Mouse (Mus musculus): Measurements from ENCODE around the gene Mrtfa. TPM values are rescaled to one million over a fixed set of nuclear protein-coding genes. Genes with fewer than 3 reads are reported as not detected.

The Mrtfa gene
- polyA plus RNA-seq, 1 experiment from 2014 or later = 14.7 TPM

GRCm38 (mm10) chr15:81219054-81219453 lies 28.5 kb upstream of the Mrtfa start:
- 64% methylated on average over 6 of the region's 6 CpGs for WGBS
- Histone ChIP-seq H3K27me3 (ENCODE audit: control insufficient read depth, insufficient read depth, low read length) (no peaks in the 10 kb centered on the region), H3K36me3 (ENCODE audit: control insufficient read depth, insufficient read depth, low read length) (no peaks in the 10 kb centered on the region), H3K27ac (replicated peaks in 1 of 2; ENCODE audit: control insufficient read depth in 1 of 2, insufficient read depth in 1 of 2, low read depth in 2 of 2, low read length in 2 of 2) (no peak overlapping the region), H3K4me3 (ENCODE audit: control insufficient read depth in 1 of 2, insufficient read depth in 1 of 2, low read depth in 1 of 2, low read length in 2 of 2) (no peak overlapping the region), H3K9ac (ENCODE audit: low read length) (no peak overlapping the region), H3K4me2 (ENCODE audit: low read length) (no peak overlapping the region), H3K4me1 (ENCODE audit: control insufficient read depth in 2 of 2, insufficient read depth in 2 of 2, low read length in 2 of 2) (no peaks in the 10 kb centered on the region), H3K9me3 (ENCODE audit: control insufficient read depth, low read length) (no peaks in the 10 kb centered on the region)
- ATAC-seq (ENCODE audit: insufficient number of reproducible peaks, insufficient read depth, low FRiP score, low read depth) = no peak

- no peaks in the 10 kb centered on the region for H3K36me3 ChIP-seq (ENCODE audit: control insufficient read depth, insufficient read depth, low read length)
Observed at GRCm38 (mm10) chr15:81216906-81217653, 26.5 kb upstream of the Mrtfa start.

GRCm38 (mm10) chr15:81212976-81213375 lies 22.4 kb upstream of the Mrtfa start:
- H3K27ac ChIP-seq (replicated peaks in 1 of 2; ENCODE audit: control insufficient read depth in 1 of 2, insufficient read depth in 1 of 2, low read depth in 2 of 2, low read length in 2 of 2) = no peak overlapping the region
- 68% methylated on average over 15 of the region's 15 CpGs for WGBS
- ATAC-seq (ENCODE audit: insufficient number of reproducible peaks, insufficient read depth, low FRiP score, low read depth) = no peak
- no peak overlapping the region for H3K9ac ChIP-seq (ENCODE audit: low read length)
- H3K9me3 ChIP-seq (ENCODE audit: control insufficient read depth, low read length) = no peaks in the 10 kb centered on the region
- no peaks in the 10 kb centered on the region for H3K36me3 ChIP-seq (ENCODE audit: control insufficient read depth, insufficient read depth, low read length)
- H3K4me2 ChIP-seq (ENCODE audit: low read length) = no peak overlapping the region
- H3K4me1 ChIP-seq (ENCODE audit: control insufficient read depth in 2 of 2, insufficient read depth in 2 of 2, low read length in 2 of 2) = no peaks in the 10 kb centered on the region
- no peaks in the 10 kb centered on the region for H3K27me3 ChIP-seq (ENCODE audit: control insufficient read depth, insufficient read depth, low read length)
- H3K4me3 ChIP-seq (ENCODE audit: control insufficient read depth in 1 of 2, insufficient read depth in 1 of 2, low read depth in 1 of 2, low read length in 2 of 2) = no peak overlapping the region

More at GRCm38 (mm10) chr15:81216906-81217653, 26.5 kb upstream of the Mrtfa start:
- Histone ChIP-seq H3K4me1 (ENCODE audit: control insufficient read depth in 2 of 2, insufficient read depth in 2 of 2, low read length in 2 of 2) (no peaks in the 10 kb centered on the region), H3K9ac (ENCODE audit: low read length) (no peak overlapping the region), H3K4me3 (ENCODE audit: control insufficient read depth in 1 of 2, insufficient read depth in 1 of 2, low read depth in 1 of 2, low read length in 2 of 2) (no peak overlapping the region), H3K27me3 (ENCODE audit: control insufficient read depth, insufficient read depth, low read length) (no peaks in the 10 kb centered on the region), H3K9me3 (ENCODE audit: control insufficient read depth, low read length) (no peaks in the 10 kb centered on the region), H3K4me2 (ENCODE audit: low read length) (no peak overlapping the region), H3K27ac (replicated peaks in 1 of 2; ENCODE audit: control insufficient read depth in 1 of 2, insufficient read depth in 1 of 2, low read depth in 2 of 2, low read length in 2 of 2) (no peak overlapping the region)
- ATAC-seq (ENCODE audit: insufficient number of reproducible peaks, insufficient read depth, low FRiP score, low read depth) = no peak
- 83% methylated on average over 19 of the region's 19 CpGs for WGBS

GRCm38 (mm10) chr15:81210496-81210895 lies 19.9 kb upstream of the Mrtfa start:
- Histone ChIP-seq H3K4me1 (ENCODE audit: control insufficient read depth in 2 of 2, insufficient read depth in 2 of 2, low read length in 2 of 2) (no peaks in the 10 kb centered on the region), H3K9ac (ENCODE audit: low read length) (no peak overlapping the region), H3K4me2 (ENCODE audit: low read length) (no peak overlapping the region), H3K27me3 (ENCODE audit: control insufficient read depth, insufficient read depth, low read length) (no peaks in the 10 kb centered on the region), H3K27ac (replicated peaks in 1 of 2; ENCODE audit: control insufficient read depth in 1 of 2, insufficient read depth in 1 of 2, low read depth in 2 of 2, low read length in 2 of 2) (no peak overlapping the region), H3K9me3 (ENCODE audit: control insufficient read depth, low read length) (no peaks in the 10 kb centered on the region), H3K4me3 (ENCODE audit: control insufficient read depth in 1 of 2, insufficient read depth in 1 of 2, low read depth in 1 of 2, low read length in 2 of 2) (no peak overlapping the region), H3K36me3 (ENCODE audit: control insufficient read depth, insufficient read depth, low read length) (no peaks in the 10 kb centered on the region)
- no peak for ATAC-seq (ENCODE audit: insufficient number of reproducible peaks, insufficient read depth, low FRiP score, low read depth)
- WGBS = 70% methylated on average over 5 of the region's 5 CpGs

GRCm38 (mm10) chr15:81202462-81202861 lies 11.9 kb upstream of the Mrtfa start:
- Histone ChIP-seq H3K27ac (replicated peaks in 1 of 2; ENCODE audit: control insufficient read depth in 1 of 2, insufficient read depth in 1 of 2, low read depth in 2 of 2, low read length in 2 of 2) (no peak overlapping the region), H3K4me1 (ENCODE audit: control insufficient read depth in 2 of 2, insufficient read depth in 2 of 2, low read length in 2 of 2) (no peaks in the 10 kb centered on the region), H3K36me3 (ENCODE audit: control insufficient read depth, insufficient read depth, low read length) (no peaks in the 10 kb centered on the region), H3K27me3 (ENCODE audit: control insufficient read depth, insufficient read depth, low read length) (no peaks in the 10 kb centered on the region), H3K9ac (ENCODE audit: low read length) (no peak overlapping the region), H3K4me2 (ENCODE audit: low read length) (no peak overlapping the region), H3K9me3 (ENCODE audit: control insufficient read depth, low read length) (peaks cover 5% of the 10 kb centered on the region), H3K4me3 (ENCODE audit: control insufficient read depth in 1 of 2, insufficient read depth in 1 of 2, low read depth in 1 of 2, low read length in 2 of 2) (no peak overlapping the region)
- no peak for ATAC-seq (ENCODE audit: insufficient number of reproducible peaks, insufficient read depth, low FRiP score, low read depth)
- 93% methylated on average over 5 of the region's 5 CpGs for WGBS

- no peaks in the 10 kb centered on the region for H3K36me3 ChIP-seq (ENCODE audit: control insufficient read depth, insufficient read depth, low read length)
- ATAC-seq (ENCODE audit: insufficient number of reproducible peaks, insufficient read depth, low FRiP score, low read depth) = no peak
- no peaks in the 10 kb centered on the region for H3K27me3 ChIP-seq (ENCODE audit: control insufficient read depth, insufficient read depth, low read length)
- H3K4me2 ChIP-seq (ENCODE audit: low read length) = no peak overlapping the region
- H3K9ac ChIP-seq (ENCODE audit: low read length) = no peak overlapping the region
- no peaks in the 10 kb centered on the region for H3K4me1 ChIP-seq (ENCODE audit: control insufficient read depth in 2 of 2, insufficient read depth in 2 of 2, low read length in 2 of 2)
- 20% methylated on average over 4 of the region's 4 CpGs for WGBS
- H3K9me3 ChIP-seq (ENCODE audit: control insufficient read depth, low read length) = peaks cover 5% of the 10 kb centered on the region
- no peak overlapping the region for H3K4me3 ChIP-seq (ENCODE audit: control insufficient read depth in 1 of 2, insufficient read depth in 1 of 2, low read depth in 1 of 2, low read length in 2 of 2)
- H3K27ac ChIP-seq (replicated peaks in 1 of 2; ENCODE audit: control insufficient read depth in 1 of 2, insufficient read depth in 1 of 2, low read depth in 2 of 2, low read length in 2 of 2) = no peak overlapping the region
Observed at GRCm38 (mm10) chr15:81199372-81199959, 8.9 kb upstream of the Mrtfa start.

- Histone ChIP-seq H3K27ac (replicated peaks in 1 of 2; ENCODE audit: control insufficient read depth in 1 of 2, insufficient read depth in 1 of 2, low read depth in 2 of 2, low read length in 2 of 2) (no peak overlapping the region), H3K36me3 (ENCODE audit: control insufficient read depth, insufficient read depth, low read length) (no peaks in the 10 kb centered on the region), H3K4me2 (ENCODE audit: low read length) (no peak overlapping the region), H3K9ac (ENCODE audit: low read length) (no peak overlapping the region), H3K4me3 (ENCODE audit: control insufficient read depth in 1 of 2, insufficient read depth in 1 of 2, low read depth in 1 of 2, low read length in 2 of 2) (no peak overlapping the region), H3K27me3 (ENCODE audit: control insufficient read depth, insufficient read depth, low read length) (no peaks in the 10 kb centered on the region), H3K4me1 (ENCODE audit: control insufficient read depth in 2 of 2, insufficient read depth in 2 of 2, low read length in 2 of 2) (no peaks in the 10 kb centered on the region), H3K9me3 (ENCODE audit: control insufficient read depth, low read length) (peaks cover 5% of the 10 kb centered on the region)
- WGBS = 90% methylated on average over 5 of the region's 5 CpGs
- no peak for ATAC-seq (ENCODE audit: insufficient number of reproducible peaks, insufficient read depth, low FRiP score, low read depth)
Observed at GRCm38 (mm10) chr15:81198447-81198846, 7.9 kb upstream of the Mrtfa start.

All from heart, embryonic 14.5 days (tissue).